Mouse (Mus musculus) adrenal gland, postnatal 4 days (tissue): ENCODE results near the gene Anxa7. TPM values are rescaled to one million over a fixed set of nuclear protein-coding genes. Genes with fewer than 3 reads are reported as not detected.

ENCODE experiments used
- DNase-seq, 2 experiments: peaks; one replicate each; pipeline ENCODE4 v3.0.0; 2021 to 2022; ENCODE audit warnings: low spot score in 2 of 2, mixed read lengths in 2 of 2
- total RNA-seq, 2 experiments: library from RNA; stranded (reverse); gene quantifications; 2 replicates each; pipeline ENCODE4 v1.2.3; 2021

Anxa7 gene
- total RNA-seq, 2 experiments from 2014 or later = 81.0 to 81.8 TPM

DNA sequence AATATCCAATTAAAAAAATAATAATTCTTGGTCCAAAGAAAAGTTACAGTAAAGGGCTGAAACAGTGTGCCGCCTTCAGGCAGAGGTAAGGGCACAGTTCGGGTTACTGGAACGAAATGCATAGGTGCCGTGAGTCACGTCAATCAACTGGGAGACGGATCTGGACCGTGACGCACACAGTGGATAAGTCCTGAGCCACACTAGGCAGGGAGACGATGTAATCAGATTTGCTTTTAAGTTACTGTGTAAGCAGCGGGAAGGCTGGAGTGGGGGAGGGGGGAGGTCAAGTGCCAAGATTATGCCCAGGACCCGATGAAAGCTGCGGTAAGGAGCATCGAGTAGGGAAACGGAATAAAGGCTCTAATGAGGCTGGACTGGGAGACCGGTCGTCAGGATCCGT lies 37.7 kb downstream of the Anxa7 start:
- no peak for DNase-seq

DNA sequence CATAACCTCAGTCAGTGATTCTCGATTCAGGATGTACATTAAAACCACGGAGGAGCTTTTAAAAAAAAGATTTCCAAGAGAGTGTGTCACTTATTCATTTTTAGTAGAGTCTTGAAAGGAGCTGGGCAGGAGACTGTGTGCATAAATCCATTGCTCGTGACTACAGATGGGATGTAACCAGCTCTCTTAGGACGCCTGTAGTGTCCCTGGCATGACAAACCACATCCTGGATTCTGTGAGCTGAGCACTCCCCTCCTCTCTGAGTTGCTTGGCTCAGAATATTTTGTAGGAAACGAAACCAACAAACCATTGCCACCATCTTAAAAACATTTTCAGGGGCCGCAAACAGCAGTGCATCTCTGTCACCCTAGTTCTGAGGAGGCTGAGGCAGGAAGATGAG lies 43.0 kb downstream of the Anxa7 start:
- no peak for DNase-seq

- DNase-seq = no peak
Observed at GRCm38 (mm10) chr14:20432420-20432819, 47.5 kb downstream of the Anxa7 start.

GRCm38 (mm10) chr14:20431726-20432125 lies 48.2 kb downstream of the Anxa7 start:
- DNase-seq = no peak

GRCm38 (mm10) chr14:20429833-20430232 lies 50.1 kb downstream of the Anxa7 start:
- no peak for DNase-seq

GRCm38 (mm10) chr14:20428593-20428992 lies 51.3 kb downstream of the Anxa7 start:
- no peak for DNase-seq

DNA sequence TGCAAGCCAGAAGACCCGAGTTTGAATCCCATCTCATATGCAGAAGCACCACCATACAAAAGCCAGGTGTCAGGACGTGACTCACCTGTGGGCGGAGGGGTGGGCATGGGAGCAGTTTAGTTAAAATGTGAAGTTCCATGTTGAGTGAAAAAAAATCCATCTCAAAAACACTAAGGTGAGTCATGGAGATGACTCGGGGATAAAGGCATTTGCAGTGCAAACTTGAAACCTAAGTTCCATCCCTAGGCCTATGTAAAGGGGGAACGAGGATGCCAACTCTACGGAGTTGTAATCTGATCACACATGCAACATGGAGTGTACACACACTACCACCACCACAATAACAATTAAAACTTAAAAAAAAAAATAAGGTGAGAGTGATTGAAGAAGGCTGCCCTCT lies 56.9 kb downstream of the Anxa7 start:
- DNase-seq = no peak

DNA sequence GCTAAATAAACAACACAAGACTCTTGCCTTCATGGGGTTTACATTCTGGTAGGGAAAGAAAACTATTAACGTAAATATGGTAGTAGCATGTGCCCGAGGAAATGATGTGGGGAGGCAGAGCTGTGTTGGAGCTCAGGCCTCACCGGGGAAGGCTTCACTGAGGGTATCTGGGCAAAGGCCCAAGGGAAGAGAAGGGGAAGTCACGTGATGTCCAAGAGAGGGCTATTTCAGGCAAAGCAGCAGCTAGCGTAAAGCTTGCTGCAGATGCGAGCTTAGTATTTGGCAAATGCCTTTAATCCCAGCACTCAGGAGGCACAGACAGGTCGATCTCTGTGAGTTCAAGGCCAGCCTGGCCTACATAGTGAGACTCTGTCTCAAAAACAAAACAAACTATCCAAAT lies 57.7 kb downstream of the Anxa7 start:
- DNase-seq = no peak

Other genes with a start within 250 kb of the Anxa7 start
- 1 to 10 TPM in 1 of 2 experiments, under 1 TPM in 1; 0.14 to 3.5 TPM for gene Kcnk16, start 210.9 kb downstream of the Anxa7 start, total RNA-seq
- 10 to 100 TPM; 32.8 to 44.5 TPM for gene Nudt13, start 185.4 kb downstream of the Anxa7 start, total RNA-seq
- 10 to 100 TPM; 41.5 to 44.5 TPM for gene Ecd, start 132.0 kb downstream of the Anxa7 start, total RNA-seq
- 10 to 100 TPM; 37.2 to 44.3 TPM for gene Fam149b, start 132.0 kb downstream of the Anxa7 start, total RNA-seq
- gene Dnajc9, start 91.2 kb downstream of the Anxa7 start, total RNA-seq = 10 to 100 TPM; 58.4 to 62.8 TPM
- gene Mrps16, start 86.5 kb downstream of the Anxa7 start, total RNA-seq = 10 to 100 TPM; 73.0 to 74.9 TPM
- 1 to 10 TPM; 1.7 to 5.2 TPM for gene Cfap70, start 27.9 kb downstream of the Anxa7 start, total RNA-seq
- gene Mss51, start 16.8 kb upstream of the Anxa7 start, total RNA-seq = 1 to 10 TPM; 2.2 to 2.6 TPM
- gene Ppp3cb, start 66.4 kb upstream of the Anxa7 start, total RNA-seq = 10 to 100 TPM; 87.7 to 95.3 TPM
- gene Usp54, start 160.9 kb upstream of the Anxa7 start, total RNA-seq = 10 to 100 TPM; 20.0 to 20.4 TPM
- 10 to 100 TPM; 11.0 to 25.8 TPM for gene Myoz1, start 176.4 kb upstream of the Anxa7 start, total RNA-seq
- gene Synpo2l, start 188.2 kb upstream of the Anxa7 start, total RNA-seq = 10 to 100 TPM in 1 of 2 experiments, 1 to 10 TPM in 1; 3.6 to 11.8 TPM
- gene Sec24c, start 194.2 kb upstream of the Anxa7 start, total RNA-seq = 100 to 1,000 TPM; 137 to 140 TPM
- gene Fut11, start 214.8 kb upstream of the Anxa7 start, total RNA-seq = 10 to 100 TPM; 25.9 to 26.1 TPM
- 10 to 100 TPM; 76.1 to 88.5 TPM for gene Chchd1, start 222.9 kb upstream of the Anxa7 start, total RNA-seq
- gene Zswim8, start 227.4 kb upstream of the Anxa7 start, total RNA-seq = 100 to 1,000 TPM; 136 to 151 TPM